Mouse (Mus musculus): ENCODE measurements around the gene Rims3. TPM values are rescaled to one million over a fixed set of nuclear protein-coding genes. Genes with fewer than 3 reads are reported as not detected.
A peak's percentile ranks its signal among the peaks of the same experiment; 100 is the strongest.

Rims3 gene
- 0.41 and 0.66 TPM in 2 replicates for polyA plus RNA-seq (2015; fragmentation: Nextera tagmentation; extraction: Ambion mirVana)

- under 1% methylated on average over 66 of the region's 68 CpGs for WGBS
- H3K4me1 ChIP-seq = 0 out of 2 replicates have a peak, but pooled peaks cover 4% of the 10 kb centered on the region
- peak within 1 kb of the TSS; percentile 56 for H3K4me3 ChIP-seq
- H3K9ac ChIP-seq = peak within 1 kb of the TSS; percentile 53
- peaks cover 70% of the 10 kb centered on the region for H3K27me3 ChIP-seq
- H3K36me3 ChIP-seq = no peaks in the 10 kb centered on the region
- ATAC-seq (ENCODE audit: low FRiP score, low read depth) = peak; percentile 71
- no peak within 1 kb of the TSS for H3K27ac ChIP-seq
- H3K9me3 ChIP-seq = peaks cover 5% of the 10 kb centered on the region
- H3K4me2 ChIP-seq (replicated peaks) = peak within 1 kb of the TSS; percentile 88
Measured at GRCm38 (mm10) chr4:120854588-120855319, at the start of gene Rims3. Gene Rims3 (plus strand): TSS chr4:120854816.

- no peaks in the 10 kb centered on the region; the same call in 1 of the 2 replicates for H3K4me1 ChIP-seq
- H3K27me3 ChIP-seq = no peaks in the 10 kb centered on the region
- no peaks in the 10 kb centered on the region for H3K9me3 ChIP-seq
- 0 out of 2 replicates have a peak, but pooled peaks cover 12% of the 10 kb centered on the region for H3K36me3 ChIP-seq
- no peak overlapping the region for H3K4me2 ChIP-seq (replicated peaks)
- no peak overlapping the region for H3K4me3 ChIP-seq
- ATAC-seq (ENCODE audit: low FRiP score, low read depth) = no peak
- H3K27ac ChIP-seq = no peak overlapping the region
- no peak overlapping the region for H3K9ac ChIP-seq
Measured at GRCm38 (mm10) chr4:120805816-120806215, 48.8 kb upstream of the Rims3 start.

- no peaks in the 10 kb centered on the region for H3K27me3 ChIP-seq
- WGBS = 24% methylated on average over 1 of the region's 1 CpGs
- no peaks in the 10 kb centered on the region for H3K9me3 ChIP-seq
Measured at GRCm38 (mm10) chr4:120813762-120814161, 40.9 kb upstream of the Rims3 start.

DNA sequence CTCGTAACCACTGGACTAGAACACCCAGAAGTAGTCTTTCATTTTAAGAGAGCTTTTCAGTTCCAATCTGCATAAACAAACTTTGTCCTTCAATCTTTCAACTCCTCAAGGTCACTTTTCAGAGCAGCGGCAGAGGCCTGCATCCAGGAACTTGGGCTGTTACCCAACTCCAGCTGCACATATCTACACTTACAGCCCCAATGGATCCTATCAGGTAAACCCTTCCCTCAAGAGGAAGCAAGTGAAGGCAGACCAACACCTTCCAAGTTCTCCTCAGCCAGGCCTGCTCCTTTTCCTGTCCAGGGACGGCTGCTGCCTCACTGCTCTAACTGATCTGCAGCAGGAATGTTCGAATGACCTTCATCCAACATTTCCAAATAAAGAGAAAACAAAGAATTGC, 40.4 kb upstream of the Rims3 start:
- Histone ChIP-seq H3K4me1 (peaks cover 45% of the 10 kb centered on the region), H3K27me3 (no peaks in the 10 kb centered on the region), H3K9ac (peak overlapping the region; percentile 72), H3K27ac (0 out of 2 replicates have a peak overlapping the region, but pooled peaks have one; percentile 82), H3K9me3 (no peaks in the 10 kb centered on the region), H3K4me3 (peak overlapping the region; percentile 57), H3K4me2 (replicated peaks) (peak overlapping the region; percentile 71), H3K36me3 (no peaks in the 10 kb centered on the region)
- no peak for ATAC-seq (ENCODE audit: low FRiP score, low read depth)
- 28% methylated on average over 4 of the region's 4 CpGs for WGBS

More at GRCm38 (mm10) chr4:120813762-120814161, 40.9 kb upstream of the Rims3 start:
- peak overlapping the region; percentile 72 for H3K9ac ChIP-seq
- H3K36me3 ChIP-seq = no peaks in the 10 kb centered on the region
- H3K27ac ChIP-seq = 0 out of 2 replicates have a peak overlapping the region, but pooled peaks have one; percentile 82
- H3K4me2 ChIP-seq (replicated peaks) = peak overlapping the region; percentile 71
- peaks cover 45% of the 10 kb centered on the region for H3K4me1 ChIP-seq
- ATAC-seq (ENCODE audit: low FRiP score, low read depth) = no peak
- peak overlapping the region; percentile 57 for H3K4me3 ChIP-seq

- Histone ChIP-seq H3K36me3 (peaks cover 4% of the 10 kb centered on the region), H3K4me2 (replicated peaks) (peak overlapping the region; percentile 71), H3K27me3 (no peaks in the 10 kb centered on the region), H3K9me3 (no peaks in the 10 kb centered on the region), H3K4me1 (peaks cover 45% of the 10 kb centered on the region), H3K9ac (peak overlapping the region; percentile 72), H3K4me3 (peak overlapping the region; percentile 57), H3K27ac (peak overlapping the region; percentile 82; the same call in 1 of the 2 replicates)
- WGBS = 8% methylated on average over 4 of the region's 4 CpGs
- ATAC-seq (ENCODE audit: low FRiP score, low read depth) = peak; percentile 48
Measured at GRCm38 (mm10) chr4:120815163-120815562, 39.5 kb upstream of the Rims3 start.

GRCm38 (mm10) chr4:120815622-120816334, 38.8 kb upstream of the Rims3 start:
- Histone ChIP-seq H3K27ac (peak overlapping the region; percentile 82; the same call in 1 of the 2 replicates), H3K4me2 (replicated peaks) (peak overlapping the region; percentile 71), H3K4me3 (peak overlapping the region; percentile 57), H3K9ac (peak overlapping the region; percentile 72), H3K4me1 (peaks cover 45% of the 10 kb centered on the region), H3K36me3 (peaks cover 4% of the 10 kb centered on the region), H3K27me3 (no peaks in the 10 kb centered on the region), H3K9me3 (no peaks in the 10 kb centered on the region)
- WGBS = 7% methylated on average over 10 of the region's 10 CpGs
- peak; percentile 97 for ATAC-seq (ENCODE audit: low FRiP score, low read depth)

- Histone ChIP-seq H3K4me3 (no peak overlapping the region), H3K4me2 (replicated peaks) (peak overlapping the region; percentile 25), H3K9me3 (no peaks in the 10 kb centered on the region), H3K36me3 (peaks cover 4% of the 10 kb centered on the region), H3K27ac (peak overlapping the region; percentile 72), H3K9ac (peak overlapping the region; percentile 43; the same call in 1 of the 2 replicates), H3K4me1 (peaks cover 43% of the 10 kb centered on the region), H3K27me3 (no peaks in the 10 kb centered on the region)
- WGBS = 11% methylated on average over 3 of the region's 3 CpGs
- 0 out of 2 replicates have a peak, but pooled peaks have one; percentile 1 for ATAC-seq (ENCODE audit: low FRiP score, low read depth)
Measured at GRCm38 (mm10) chr4:120817002-120817774, 37.4 kb upstream of the Rims3 start.

DNA sequence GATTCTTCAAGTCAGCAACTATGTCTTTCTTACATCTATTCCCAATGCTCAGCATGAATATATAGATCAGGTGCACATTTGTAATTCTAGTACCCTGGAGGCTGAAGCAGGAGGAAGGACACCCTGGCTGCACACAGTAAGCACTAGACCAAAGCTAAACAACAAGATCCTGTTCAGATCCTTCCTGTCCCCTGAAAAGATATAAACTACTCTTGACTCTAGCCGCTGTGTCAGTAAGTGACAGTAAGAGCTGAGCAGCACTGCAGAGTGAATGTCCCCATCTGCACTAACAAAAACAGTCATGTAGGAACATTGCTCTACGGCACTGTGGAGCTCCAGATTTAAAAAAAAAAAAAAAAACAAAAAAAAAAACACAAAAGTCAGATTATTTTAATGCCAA, 36.7 kb upstream of the Rims3 start:
- Histone ChIP-seq H3K4me1 (peaks cover 40% of the 10 kb centered on the region), H3K27ac (no peak overlapping the region), H3K4me2 (replicated peaks) (no peak overlapping the region), H3K36me3 (peaks cover 4% of the 10 kb centered on the region), H3K9ac (no peak overlapping the region), H3K27me3 (no peaks in the 10 kb centered on the region), H3K4me3 (no peak overlapping the region), H3K9me3 (no peaks in the 10 kb centered on the region)
- ATAC-seq (ENCODE audit: low FRiP score, low read depth) = no peak
- WGBS = 70% methylated on average over 2 of the region's 2 CpGs

GRCm38 (mm10) chr4:120819296-120819695, 35.3 kb upstream of the Rims3 start:
- Histone ChIP-seq H3K27me3 (no peaks in the 10 kb centered on the region), H3K27ac (no peak overlapping the region), H3K36me3 (peaks cover 4% of the 10 kb centered on the region), H3K4me2 (replicated peaks) (no peak overlapping the region), H3K9ac (no peak overlapping the region), H3K4me3 (no peak overlapping the region), H3K4me1 (peaks cover 41% of the 10 kb centered on the region), H3K9me3 (no peaks in the 10 kb centered on the region)
- no peak for ATAC-seq (ENCODE audit: low FRiP score, low read depth)
- WGBS = 77% methylated on average over 1 of the region's 1 CpGs

DNA sequence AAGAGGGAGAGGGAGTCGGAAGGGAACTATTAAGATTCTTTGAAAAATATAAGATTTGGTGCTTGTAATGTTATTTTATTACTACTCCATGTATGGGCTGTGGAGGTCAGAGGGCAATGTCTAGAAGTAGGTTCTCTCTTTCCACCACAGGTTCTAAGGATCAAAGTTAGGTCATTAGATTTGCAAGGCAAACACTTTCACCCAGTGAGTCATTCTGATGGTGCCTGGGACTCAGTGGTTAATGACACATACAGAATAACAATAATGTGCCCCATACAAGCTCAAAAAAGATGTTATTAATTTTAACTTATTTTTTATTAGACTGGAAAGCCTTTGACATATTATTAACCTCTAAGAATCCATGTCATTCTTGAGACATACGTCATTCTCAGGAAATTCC, 34.7 kb upstream of the Rims3 start:
- Histone ChIP-seq H3K27me3 (no peaks in the 10 kb centered on the region), H3K36me3 (peaks cover 4% of the 10 kb centered on the region), H3K27ac (no peak overlapping the region), H3K9me3 (no peaks in the 10 kb centered on the region), H3K4me3 (no peak overlapping the region), H3K4me1 (peaks cover 45% of the 10 kb centered on the region), H3K4me2 (replicated peaks) (no peak overlapping the region), H3K9ac (no peak overlapping the region)
- ATAC-seq (ENCODE audit: low FRiP score, low read depth) = no peak
- 87% methylated on average over 2 of the region's 2 CpGs for WGBS

DNA sequence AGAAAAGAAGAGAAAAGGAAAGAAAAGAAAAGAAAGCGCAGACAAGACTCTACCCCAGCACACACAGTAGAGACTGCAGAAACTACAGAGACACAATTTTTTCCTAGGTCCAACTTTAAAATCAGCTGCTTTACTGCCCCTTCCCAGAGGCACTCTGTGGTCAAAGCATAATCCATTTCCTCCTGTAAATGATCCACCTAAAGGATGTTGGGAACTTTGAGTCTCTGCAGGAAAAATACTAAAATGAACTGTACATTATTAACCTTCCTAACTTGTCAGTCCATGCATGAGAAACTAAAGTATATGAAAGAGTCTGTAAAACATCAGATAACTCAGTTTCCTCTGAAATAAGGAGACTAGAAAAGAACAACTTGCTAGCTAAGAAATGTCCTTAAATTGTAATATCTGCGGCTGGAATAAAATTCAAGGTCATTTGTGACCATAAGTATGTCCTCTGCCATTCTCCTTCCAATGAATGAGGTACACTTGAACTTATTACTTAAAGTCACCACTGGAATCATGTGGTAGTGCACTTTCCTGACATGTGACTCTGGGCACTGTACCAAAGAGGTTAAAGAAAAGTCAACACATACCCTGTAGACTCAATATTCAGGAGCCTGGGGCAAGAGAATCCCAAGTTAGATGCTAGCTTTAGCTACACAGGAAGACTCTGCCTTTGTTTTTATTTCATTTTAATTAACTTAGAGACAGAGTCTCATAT, 32.3 kb upstream of the Rims3 start:
- 85% methylated on average over 2 of the region's 2 CpGs for WGBS
- ATAC-seq (ENCODE audit: low FRiP score, low read depth) = no peak

More for the DNA sequence above, 32.3 kb upstream of the Rims3 start:
- Histone ChIP-seq H3K9ac (no peak overlapping the region), H3K4me2 (replicated peaks) (no peak overlapping the region), H3K27me3 (no peaks in the 10 kb centered on the region), H3K4me1 (peaks cover 33% of the 10 kb centered on the region), H3K9me3 (no peaks in the 10 kb centered on the region), H3K27ac (no peak overlapping the region), H3K4me3 (no peak overlapping the region), H3K36me3 (peaks cover 4% of the 10 kb centered on the region)

All from limb, embryonic 13.5 days (tissue).